Mouse (Mus musculus) midbrain, embryonic 16.5 days (tissue): ENCODE measurements around the gene Cdca8. TPM values are rescaled to one million over a fixed set of nuclear protein-coding genes. Genes with fewer than 3 reads are reported as not detected.

ENCODE experiments used
- polyA plus RNA-seq: library from polyadenylated mRNA; unstranded; fragments of >200 nt; fragmentation: Nextera tagmentation; extraction: Ambion mirVana; gene quantifications from 2 replicates; pipeline ENCODE4 v1.2.1, GENCODE M21; 2015

Gene Cdca8
- polyA plus RNA-seq, 1 experiment from 2014 or later: 19.7 TPM

Other genes with a start within 250 kb of the Cdca8 start
- gene Utp11, start 245.7 kb downstream of the Cdca8 start, polyA plus RNA-seq: 39.8 and 43.8 TPM in 2 replicates
- 1.5 and 1.7 TPM in 2 replicates for gene Fhl3, start 238.6 kb downstream of the Cdca8 start, polyA plus RNA-seq
- gene Sf3a3, start 224.5 kb downstream of the Cdca8 start, polyA plus RNA-seq: 98.1 and 106 TPM in 2 replicates
- 24.4 and 26.6 TPM in 2 replicates for gene Inpp5b, start 197.5 kb downstream of the Cdca8 start, polyA plus RNA-seq
- 9.9 and 10.9 TPM in 2 replicates for gene Mtf1, start 137.2 kb downstream of the Cdca8 start, polyA plus RNA-seq
- 39.1 and 41.6 TPM in 2 replicates for gene Yrdc, start 88.6 kb downstream of the Cdca8 start, polyA plus RNA-seq
- gene 1110065P20Rik, start 88.1 kb downstream of the Cdca8 start, polyA plus RNA-seq: 81.9 and 94.4 TPM in 2 replicates
- gene Maneal, start 77.1 kb downstream of the Cdca8 start, polyA plus RNA-seq: 10.3 and 11.0 TPM in 2 replicates
- 12.7 and 17.0 TPM in 2 replicates for gene Epha10, start 58.4 kb downstream of the Cdca8 start, polyA plus RNA-seq
- 16.1 and 17.0 TPM in 2 replicates for gene 9930104L06Rik, start 2.3 kb downstream of the Cdca8 start, polyA plus RNA-seq
- gene Rspo1, start 47.1 kb upstream of the Cdca8 start, polyA plus RNA-seq: 1.7 and 2.2 TPM in 2 replicates
- 95.9 and 104 TPM in 2 replicates for gene Gnl2, start 77.3 kb upstream of the Cdca8 start, polyA plus RNA-seq
- gene Dnali1, start 126.4 kb upstream of the Cdca8 start, polyA plus RNA-seq: 1.2 and 1.7 TPM in 2 replicates
- 23.2 and 24.8 TPM in 2 replicates for gene Snip1, start 127.4 kb upstream of the Cdca8 start, polyA plus RNA-seq
- 181 and 186 TPM in 2 replicates for gene Meaf6, start 145.8 kb upstream of the Cdca8 start, polyA plus RNA-seq
- not detected in 2 replicates for gene Zc3h12a, start 188.5 kb upstream of the Cdca8 start, polyA plus RNA-seq